Comparison of ENCODE assay signal across 8 mouse cellular contexts in genomic region chr11:73235990-73236701, GRCm38 (mm10). TPM values are rescaled to one million over a fixed set of nuclear protein-coding genes. Genes with fewer than 3 reads are reported as not detected.
A peak's percentile ranks its signal among the peaks of the same experiment; 100 is the strongest.
DNase-seq lines count a peak whose midpoint lies in the region; ATAC-seq and TF ChIP-seq lines count a peak whose summit lies in the region.
"Had no signal": no experiment of that assay in that cellular context is flagged by ENCODE, and none has a peak within 500 bp of the region (broad histone marks: within the 10 kb centered on the region; RNA-seq: fewer than 3 reads in every experiment).

No protein-coding gene starts in this region.

- in situ Hi-C loops in Patski (cut with MboI; ENCODE audit: low pct_unique_long_range_greater_than_20kb), result no loop called here

- H3K27me3 ChIP-seq in Patski, result no peaks in the 10 kb centered on the region
- no peaks in the 10 kb centered on the region for H3K27me3 ChIP-seq in stomach, postnatal 0 days (ENCODE audit: control insufficient read depth, insufficient read depth, low read length)

- TF ChIP-seq EP300 in stomach, postnatal 0 days (optimal IDR thresholded peaks at IDR 0.05), result no peak

- CTCF ChIA-PET in Patski (lab: Charles Lee), result interaction anchor here (0.6 to 1.3 kb wide), 2 partner anchors 16 to 29 kb away, joined by 3 read pairs; no protein-coding TSS in a partner anchor

- H3K4me3 ChIP-seq in stomach, postnatal 0 days (ENCODE audit: low read depth, low read length), result no peak overlapping the region

- H3K36me3 ChIP-seq in stomach, postnatal 0 days (ENCODE audit: control insufficient read depth, insufficient read depth, low read length), result no peaks in the 10 kb centered on the region

- peak; percentile 54 for ATAC-seq in Patski
- peak; percentile 41; the same call in 1 of the 2 replicates for ATAC-seq in stomach, postnatal 0 days (ENCODE audit: low FRiP score, low TSS enrichment)

- TF ChIP-seq CTCF in Patski (IDR thresholded peaks at IDR 0.05), result no peak
- TF ChIP-seq CTCF in stomach, postnatal 0 days (IDR thresholded peaks at IDR 0.05; ENCODE audit: low read depth), result peak; percentile 3; the same call in 1 of the 2 replicates

- H3K9ac ChIP-seq in stomach, postnatal 0 days (ENCODE audit: low read length), result no peak overlapping the region

- H3K4me2 ChIP-seq in stomach, postnatal 0 days (replicated peaks; ENCODE audit: low read depth), result no peak overlapping the region

- no peaks in the 10 kb centered on the region for H3K9me3 ChIP-seq in stomach, postnatal 0 days (ENCODE audit: control insufficient read depth, low read length)

- H3K27ac ChIP-seq in stomach, postnatal 0 days (replicated peaks), result peak overlapping the region; percentile 77
- H3K27ac ChIP-seq: macrophage had no signal

- 8% methylated on average over 5 of the region's 5 CpGs for WGBS in stomach, postnatal 0 days

- DNase-seq in Patski (ENCODE audit: low read depth, low spot score), result no peak
- peak; percentile 52 for DNase-seq in adrenal gland, postnatal 25 days
- DNase-seq in heart, adult 9 months (ENCODE audit: low spot score in 2 of 2), result peak; percentile 85 to 86
- DNase-seq in kidney, postnatal 25 days, result peak; percentile 75 to 82
- peak; percentile 51 for DNase-seq in stomach, postnatal 0 days (ENCODE audit: low spot score)
- no peak for DNase-seq in thymus, postnatal 0 days (ENCODE audit: low spot score)
- DNase-seq in layer of hippocampus, postnatal 14 days (ENCODE audit: low spot score in 2 of 2), result no peak

- POLR2A ChIA-PET in Patski (lab: Charles Lee), result interaction anchor here (0.6 kb wide), 1 partner anchor 77 kb away, joined by 10 read pairs; no protein-coding TSS in a partner anchor

- 0 out of 2 replicates have a peak, but pooled peaks cover 2% of the 10 kb centered on the region for H3K4me1 ChIP-seq in stomach, postnatal 0 days (replicated peaks; ENCODE audit: control insufficient read depth, insufficient read depth)

RNA-seq across cellular contexts. Expression of gene Trpv1, which starts 2.1 kb away (rescaled TPM):
- not detected for polyA plus RNA-seq in Patski (2021)
- 0.46 TPM in 1 of 2 replicates, not detected in the other for total RNA-seq in adrenal gland, postnatal 25 days (2021)
- polyA plus RNA-seq in stomach, postnatal 0 days (2015; fragmentation: Nextera tagmentation; extraction: Ambion mirVana), result 0.02 and 0.08 TPM in 2 replicates
- polyA plus RNA-seq in thymus, postnatal 0 days (2015; fragmentation: Nextera tagmentation; extraction: Ambion mirVana), result not detected in 2 replicates
- total RNA-seq in layer of hippocampus, postnatal 14 days (2021), result not detected
- polyA plus RNA-seq: macrophage had no signal

RNA-seq across cellular contexts. Expression of gene Trpv3, which starts 31.0 kb away (rescaled TPM):
- polyA plus RNA-seq in Patski (2021), result 0.01 TPM
- 0.27 TPM in 1 of 2 replicates, not detected in the other for total RNA-seq in adrenal gland, postnatal 25 days (2021)
- 0.57 and 0.61 TPM in 2 replicates for polyA plus RNA-seq in stomach, postnatal 0 days (2015; fragmentation: Nextera tagmentation; extraction: Ambion mirVana)
- 0.04 TPM in 2 replicates for polyA plus RNA-seq in thymus, postnatal 0 days (2015; fragmentation: Nextera tagmentation; extraction: Ambion mirVana)
- total RNA-seq in layer of hippocampus, postnatal 14 days (2021), result under 1 TPM; 0.41 to 0.55 TPM
- polyA plus RNA-seq: macrophage had no signal

RNA-seq across cellular contexts. Expression of gene Shpk, which starts 36.9 kb away (rescaled TPM):
- polyA plus RNA-seq in Patski (2021), result 5.6 TPM
- 9.9 and 13.8 TPM in 2 replicates for total RNA-seq in adrenal gland, postnatal 25 days (2021)
- polyA plus RNA-seq in stomach, postnatal 0 days (2015; fragmentation: Nextera tagmentation; extraction: Ambion mirVana), result 3.4 and 4.0 TPM in 2 replicates
- 2.2 and 2.8 TPM in 2 replicates for polyA plus RNA-seq in thymus, postnatal 0 days (2015; fragmentation: Nextera tagmentation; extraction: Ambion mirVana)
- 1 to 10 TPM; 3.0 to 3.2 TPM for total RNA-seq in layer of hippocampus, postnatal 14 days (2021)

RNA-seq across cellular contexts. Expression of gene Ctns, which starts 37.3 kb away (rescaled TPM):
- polyA plus RNA-seq in Patski (2021), result 33.0 TPM
- 17.4 and 20.6 TPM in 2 replicates for total RNA-seq in adrenal gland, postnatal 25 days (2021)
- polyA plus RNA-seq in stomach, postnatal 0 days (2015; fragmentation: Nextera tagmentation; extraction: Ambion mirVana), result 15.9 and 17.4 TPM in 2 replicates
- polyA plus RNA-seq in thymus, postnatal 0 days (2015; fragmentation: Nextera tagmentation; extraction: Ambion mirVana), result 13.2 and 13.9 TPM in 2 replicates
- 10 to 100 TPM; 18.6 to 20.5 TPM for total RNA-seq in layer of hippocampus, postnatal 14 days (2021)

RNA-seq across cellular contexts. Expression of gene Tax1bp3, which starts 59.3 kb away (rescaled TPM):
- polyA plus RNA-seq in Patski (2021), result 157 TPM
- total RNA-seq in adrenal gland, postnatal 25 days (2021), result 71.3 and 79.4 TPM in 2 replicates
- polyA plus RNA-seq in stomach, postnatal 0 days (2015; fragmentation: Nextera tagmentation; extraction: Ambion mirVana), result 176 and 184 TPM in 2 replicates
- 116 and 119 TPM in 2 replicates for polyA plus RNA-seq in thymus, postnatal 0 days (2015; fragmentation: Nextera tagmentation; extraction: Ambion mirVana)
- total RNA-seq in layer of hippocampus, postnatal 14 days (2021), result 10 to 100 TPM; 22.1 to 22.9 TPM

Comparison
In these comparisons a context has a peak if more than half of its experiments do, and no peak if none do; other contexts are left out.
1. DNase-seq: peak in adrenal gland, postnatal 25 days (single experiment), heart, adult 9 months (2 of 2), kidney, postnatal 25 days (2 of 2) and stomach, postnatal 0 days (single experiment); none in Patski (single experiment), thymus, postnatal 0 days (single experiment) and layer of hippocampus, postnatal 14 days (0 of 2).